Mouse (Mus musculus): ENCODE data around the gene Armc2. TPM values are rescaled to one million over a fixed set of nuclear protein-coding genes. Genes with fewer than 3 reads are reported as not detected.

Armc2 gene
- total and polyA plus RNA-seq, 3 experiments = 0.34 to 0.99 (median 0.90) TPM

DNA sequence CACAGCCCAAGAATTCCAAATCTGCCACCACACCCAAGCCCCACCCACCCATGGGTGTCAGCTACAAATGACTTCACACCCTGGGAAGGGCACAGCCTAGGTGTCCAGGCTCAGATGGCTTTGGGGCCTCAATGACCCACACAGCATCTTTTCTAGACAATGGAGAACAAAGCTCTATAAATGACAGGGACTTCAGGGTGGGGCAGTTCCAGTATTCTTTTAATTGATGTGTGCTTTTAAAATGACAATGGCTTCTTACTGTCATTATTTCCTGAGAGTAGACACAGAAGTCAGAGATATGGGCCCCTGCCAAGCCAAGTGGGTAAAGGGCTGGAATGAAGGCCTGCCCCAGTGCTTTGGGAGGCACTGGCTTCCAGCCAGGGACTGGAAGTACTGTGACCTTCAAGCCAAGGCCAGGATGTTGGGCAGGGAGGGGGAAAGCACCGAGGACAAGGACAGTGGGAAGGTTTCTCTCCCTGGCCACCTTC is 20.5 kb downstream of the Armc2 start:
- Histone ChIP-seq H3K4me3 (replicated peaks in 1 of 3; ENCODE audit: low read depth in 2 of 3, low read length in 2 of 3, poor library complexity in 1 of 3) (no peak overlapping the region), H3K4me1 (ENCODE audit: control insufficient read depth in 1 of 2, insufficient read depth in 2 of 2) (no peaks in the 10 kb centered on the region), H3K36me3 (replicated peaks in 1 of 2; ENCODE audit: control insufficient read depth in 1 of 2, insufficient read depth in 1 of 2, low read length in 1 of 2) (no peaks in the 10 kb centered on the region), H3K27ac (ENCODE audit: insufficient read depth, low read depth) (no peak overlapping the region), H3K79me2 (replicated peaks; ENCODE audit: control insufficient read depth, extremely low read depth, insufficient read depth, poor library complexity, severe bottlenecking) (no peaks in the 10 kb centered on the region), H3K9me3 (replicated peaks; ENCODE audit: low read length) (no peaks in the 10 kb centered on the region), H3K4me2 (ENCODE audit: insufficient read depth, low read depth, poor library complexity, severe bottlenecking) (no peak overlapping the region), H3K27me3 (replicated peaks) (no peaks in the 10 kb centered on the region), H3K9ac (ENCODE audit: insufficient read depth, low read depth) (no peak overlapping the region)
- TF ChIP-seq ZNF384 (IDR thresholded peaks at IDR 0.05; ENCODE audit: low read depth, low read length) = no peak
- no peak for TF ChIP-seq ZC3H11A (IDR thresholded peaks at IDR 0.05; ENCODE audit: low read depth, low read length)
- TF ChIP-seq JUN (IDR thresholded peaks at IDR 0.05; ENCODE audit: insufficient read depth, low read depth, low read length) = no peak
- TF ChIP-seq MEF2A (IDR thresholded peaks at IDR 0.05; ENCODE audit: borderline replicate concordance, low read depth, low read length) = no peak
- no peak for TF ChIP-seq NRF1 (IDR thresholded peaks at IDR 0.05; ENCODE audit: low read depth, low read length)
- no peak for TF ChIP-seq SMC3 (IDR thresholded peaks at IDR 0.05; ENCODE audit: low read depth, low read length)
- TF ChIP-seq IRF4 (IDR thresholded peaks at IDR 0.05; ENCODE audit: low read depth, low read length) = no peak
- TF ChIP-seq GABPA (IDR thresholded peaks at IDR 0.05; ENCODE audit: insufficient replicate concordance, low read depth, low read length) = no peak
- TF ChIP-seq USF1 (IDR thresholded peaks at IDR 0.05; ENCODE audit: low read depth, low read length) = no peak
- no peak for TF ChIP-seq USF2 (conservative IDR thresholded peaks at IDR 0.05; ENCODE audit: low read depth, low read length)
- no peak for TF ChIP-seq NELFE (IDR thresholded peaks at IDR 0.05; ENCODE audit: low read depth, low read length)
- TF ChIP-seq MYC (IDR thresholded peaks at IDR 0.05; ENCODE audit: low read depth, low read length) = no peak
- no peak for TF ChIP-seq ETS1 (conservative IDR thresholded peaks at IDR 0.05; ENCODE audit: low read depth, low read length)
- no peak for TF ChIP-seq EP300 (IDR thresholded peaks at IDR 0.05; ENCODE audit: low read length)
- no peak for TF ChIP-seq E2F4 (IDR thresholded peaks at IDR 0.05; ENCODE audit: insufficient replicate concordance, low read depth, low read length)
- TF ChIP-seq TBP (conservative IDR thresholded peaks at IDR 0.05; ENCODE audit: low read depth, low read length) = no peak
- no peak for TF ChIP-seq PAX5 (IDR thresholded peaks at IDR 0.05; ENCODE audit: low read length)
- TF ChIP-seq HCFC1 (IDR thresholded peaks at IDR 0.05; ENCODE audit: low read depth, low read length) = no peak
- TF ChIP-seq MAZ (IDR thresholded peaks at IDR 0.05; ENCODE audit: low read depth, low read length) = no peak
- no peak for TF ChIP-seq POLR2AphosphoS2 (IDR thresholded peaks at IDR 0.05; ENCODE audit: low read depth, low read length)
- dilution Hi-C loops (cut with MboI; ENCODE audit: extremely low pct_ligation_motif_present, extremely low pct_unique_long_range_greater_than_20kb, low sequenced_read_pairs) = no loop called here
- no peak for DNase-seq (ENCODE audit: extremely low read depth)
- in situ Hi-C loops (cut with MboI; ENCODE audit: low pct_ligation_motif_present, low pct_unique_long_range_greater_than_20kb, low sequenced_read_pairs) = no loop called here

DNA sequence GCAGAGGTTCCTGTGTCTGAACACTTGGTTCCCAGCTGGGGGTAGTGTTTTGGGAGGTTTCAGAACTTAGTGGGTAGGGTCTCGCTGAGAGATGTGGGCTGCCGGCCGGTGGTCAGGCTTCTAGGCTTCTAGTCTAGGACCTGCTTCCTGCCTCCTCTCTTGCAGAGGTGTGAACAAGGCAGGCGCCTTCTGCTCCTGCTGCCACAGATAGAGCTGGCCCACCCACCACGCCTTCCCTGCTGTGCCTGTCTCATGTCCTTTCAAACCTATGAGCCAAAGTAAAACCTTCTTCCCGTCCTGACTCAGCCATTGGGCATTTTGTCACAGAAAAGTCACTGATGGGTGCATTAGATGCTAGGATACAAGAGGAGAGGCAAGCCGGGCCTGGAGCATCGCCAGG is 22.1 kb downstream of the Armc2 start:
- in situ Hi-C loops (cut with MboI; ENCODE audit: low pct_ligation_motif_present, low pct_unique_long_range_greater_than_20kb, low sequenced_read_pairs) (no loop called here), dilution Hi-C loops (cut with MboI; ENCODE audit: extremely low pct_ligation_motif_present, extremely low pct_unique_long_range_greater_than_20kb, low sequenced_read_pairs) (no loop called here)
- no peaks in the 10 kb centered on the region for H3K79me2 ChIP-seq (replicated peaks; ENCODE audit: control insufficient read depth, extremely low read depth, insufficient read depth, poor library complexity, severe bottlenecking)
- TF ChIP-seq ZMIZ1 (IDR thresholded peaks at IDR 0.05; ENCODE audit: low read depth, low read length) (no peak), E2F4 (IDR thresholded peaks at IDR 0.05; ENCODE audit: insufficient replicate concordance, low read depth, low read length) (no peak), MEF2A (IDR thresholded peaks at IDR 0.05; ENCODE audit: borderline replicate concordance, low read depth, low read length) (no peak), ELF1 (IDR thresholded peaks at IDR 0.05; ENCODE audit: low read depth, low read length) (no peak), EP300 (IDR thresholded peaks at IDR 0.05; ENCODE audit: low read length) (no peak), SIN3A (IDR thresholded peaks at IDR 0.05; ENCODE audit: low read length) (no peak), MYC (IDR thresholded peaks at IDR 0.05; ENCODE audit: low read depth, low read length) (no peak), ZC3H11A (IDR thresholded peaks at IDR 0.05; ENCODE audit: low read depth, low read length) (no peak), CHD2 (IDR thresholded peaks at IDR 0.05; ENCODE audit: low read length) (no peak), BHLHE40 (IDR thresholded peaks at IDR 0.05; ENCODE audit: low read depth, low read length) (no peak), HCFC1 (IDR thresholded peaks at IDR 0.05; ENCODE audit: low read depth, low read length) (no peak), JUND (conservative IDR thresholded peaks at IDR 0.05; ENCODE audit: low read depth, low read length) (no peak), RAD21 (IDR thresholded peaks at IDR 0.05; ENCODE audit: low read depth, low read length) (no peak), IRF4 (IDR thresholded peaks at IDR 0.05; ENCODE audit: low read depth, low read length) (no peak), SMC3 (IDR thresholded peaks at IDR 0.05; ENCODE audit: low read depth, low read length) (no peak), TCF12 (IDR thresholded peaks at IDR 0.05; ENCODE audit: low read depth, low read length) (no peak), ZKSCAN1 (IDR thresholded peaks at IDR 0.05; ENCODE audit: borderline replicate concordance, low read depth, low read length) (no peak)
- H3K36me3 ChIP-seq (replicated peaks in 1 of 2; ENCODE audit: control insufficient read depth in 1 of 2, insufficient read depth in 1 of 2, low read length in 1 of 2) = no peaks in the 10 kb centered on the region
- H3K27me3 ChIP-seq (replicated peaks) = no peaks in the 10 kb centered on the region
- H3K9me3 ChIP-seq (replicated peaks; ENCODE audit: low read length) = no peaks in the 10 kb centered on the region
- no peak overlapping the region for H3K9ac ChIP-seq (ENCODE audit: insufficient read depth, low read depth)
- H3K4me2 ChIP-seq (ENCODE audit: insufficient read depth, low read depth, poor library complexity, severe bottlenecking) = no peak overlapping the region
- H3K27ac ChIP-seq (ENCODE audit: insufficient read depth, low read depth) = no peak overlapping the region
- no peaks in the 10 kb centered on the region for H3K4me1 ChIP-seq (ENCODE audit: control insufficient read depth in 1 of 2, insufficient read depth in 2 of 2)
- no peak overlapping the region for H3K4me3 ChIP-seq (replicated peaks in 1 of 3; ENCODE audit: low read depth in 2 of 3, low read length in 2 of 3, poor library complexity in 1 of 3)
- no peak for DNase-seq (ENCODE audit: extremely low read depth)

Measured in CH12.LX (cell line).